Mouse (Mus musculus) spleen, adult 2 months (tissue): ENCODE measurements around the gene Pigm. TPM values are rescaled to one million over a fixed set of nuclear protein-coding genes. Genes with fewer than 3 reads are reported as not detected.

ENCODE experiments used
- DNase-seq, 2 experiments: peaks; one replicate each; pipeline versions ENCODE4 v3.0.0 to v3.0.0-alpha.2; 2012 to 2021; ENCODE audit warnings: low spot score in 2 of 2, low read depth in 1 of 2
- H3K27ac ChIP-seq: fragments of 200-500 bp; 2 replicates; pipeline ENCODE4 v1.5.1; 2012; ENCODE audit warnings: low read length, inconsistent platforms; ENCODE audit not compliant: insufficient read depth
- H3K27me3 ChIP-seq: fragments of 200-500 bp; 2 replicates; pipeline ENCODE4 v1.6.1; 2012; ENCODE audit warnings: mild to moderate bottlenecking, moderate library complexity, low read length, inconsistent platforms; ENCODE audit not compliant: control insufficient read depth, insufficient read depth
- H3K36me3 ChIP-seq: fragments of 200-500 bp; 2 replicates; pipeline ENCODE4 v1.6.1; 2012; ENCODE audit warnings: mild to moderate bottlenecking, low read length, inconsistent platforms; ENCODE audit not compliant: control insufficient read depth, insufficient read depth
- H3K4me1 ChIP-seq: fragments of 200-500 bp; 2 replicates; pipeline ENCODE4 v1.6.1; 2011; ENCODE audit warnings: inconsistent platforms; ENCODE audit not compliant: control insufficient read depth, insufficient read depth, insufficient read length
- H3K4me3 ChIP-seq: fragments of 200-500 bp; 2 replicates; pipeline ENCODE4 v1.5.1; 2011; ENCODE audit warnings: mild to moderate bottlenecking, inconsistent platforms; ENCODE audit not compliant: insufficient read depth, insufficient read length; ENCODE audit errors: extremely low read depth
- CTCF ChIP-seq: fragments of 200-500 bp; IDR thresholded peaks from 2 replicates; pipeline ENCODE4 v1.5.1; 2011; ENCODE audit warnings: mild to moderate bottlenecking, inconsistent platforms; ENCODE audit not compliant: insufficient read depth, insufficient read length, insufficient replicate concordance; ENCODE audit errors: extremely low read depth
- POLR2A ChIP-seq: fragments of 200-500 bp; IDR thresholded peaks from 2 replicates; pipeline ENCODE4 v1.6.1; 2011; ENCODE audit warnings: low read depth, low read length, inconsistent platforms
- WGBS: fragments of 180-500 bp; shearing (Covaris S2); methylation state at CpG from one replicate; pipeline ENCODE4 v1.1.7; 2018; 5-methylcytosine and 5-hydroxymethylcytosine counted together
- polyA plus RNA-seq: library from polyadenylated mRNA; depleted of rRNA; stranded (reverse); fragments of >200 nt; gene quantifications from 2 replicates; pipeline ENCODE4 v1.2.3, GENCODE M21; 2012; rRNA removed

Pigm gene
- polyA plus RNA-seq, result 8.8 and 11.5 TPM in 2 replicates

- H3K36me3 ChIP-seq, result peaks cover 4% of the 10 kb centered on the region; the same call in 1 of the 2 replicates
- H3K4me3 ChIP-seq, result peak within 1 kb of the TSS; percentile 90
- no peaks in the 10 kb centered on the region for H3K27me3 ChIP-seq
- under 1% methylated on average over 39 of the region's 39 CpGs for WGBS
- TF ChIP-seq POLR2A (peak; percentile 89), CTCF (no peak)
- peak within 1 kb of the TSS; percentile 94 for H3K27ac ChIP-seq
- peak; percentile 97 to 98 for DNase-seq
- peaks cover 8% of the 10 kb centered on the region for H3K4me1 ChIP-seq
Observed at GRCm38 (mm10) chr1:172376198-172376667, at the start of gene Pigm. Gene Pigm, plus strand, starts transcription at chr1:172376546.

- WGBS, result 59% methylated on average over 11 of the region's 11 CpGs
- H3K27me3 ChIP-seq, result peaks cover 3% of the 10 kb centered on the region; the same call in 1 of the 2 replicates
Observed at GRCm38 (mm10) chr1:172326684-172327083, 49.7 kb upstream of the Pigm start.

GRCm38 (mm10) chr1:172327206-172328001 lies 48.9 kb upstream of the Pigm start:
- Histone ChIP-seq H3K27ac (no peak overlapping the region), H3K27me3 (peaks cover 3% of the 10 kb centered on the region; the same call in 1 of the 2 replicates), H3K36me3 (no peaks in the 10 kb centered on the region), H3K4me1 (peaks cover 5% of the 10 kb centered on the region; the same call in 1 of the 2 replicates), H3K4me3 (no peak overlapping the region)
- 73% methylated on average over 16 of the region's 16 CpGs for WGBS
- TF ChIP-seq POLR2A, result no peak
- no peak for DNase-seq

More at GRCm38 (mm10) chr1:172326684-172327083, 49.7 kb upstream of the Pigm start:
- no peak for TF ChIP-seq CTCF
- TF ChIP-seq POLR2A, result no peak
- no peaks in the 10 kb centered on the region for H3K36me3 ChIP-seq
- H3K4me1 ChIP-seq, result peaks cover 5% of the 10 kb centered on the region; the same call in 1 of the 2 replicates
- no peak overlapping the region for H3K4me3 ChIP-seq
- H3K27ac ChIP-seq, result no peak overlapping the region
- DNase-seq, result no peak

GRCm38 (mm10) chr1:172328041-172328440 lies 48.3 kb upstream of the Pigm start:
- Histone ChIP-seq H3K4me1 (peaks cover 5% of the 10 kb centered on the region; the same call in 1 of the 2 replicates), H3K4me3 (no peak overlapping the region), H3K36me3 (no peaks in the 10 kb centered on the region), H3K27ac (no peak overlapping the region), H3K27me3 (peaks cover 3% of the 10 kb centered on the region; the same call in 1 of the 2 replicates)
- WGBS, result 78% methylated on average over 3 of the region's 3 CpGs
- no peak for TF ChIP-seq POLR2A
- TF ChIP-seq CTCF, result no peak
- DNase-seq, result no peak

GRCm38 (mm10) chr1:172328461-172328860 lies 47.9 kb upstream of the Pigm start:
- WGBS, result 77% methylated on average over 7 of the region's 7 CpGs
- Histone ChIP-seq H3K27ac (no peak overlapping the region), H3K36me3 (no peaks in the 10 kb centered on the region), H3K4me1 (peaks cover 5% of the 10 kb centered on the region; the same call in 1 of the 2 replicates), H3K4me3 (no peak overlapping the region), H3K27me3 (peaks cover 3% of the 10 kb centered on the region; the same call in 1 of the 2 replicates)
- DNase-seq, result no peak
- TF ChIP-seq POLR2A, result no peak
- no peak for TF ChIP-seq CTCF

- peaks cover 3% of the 10 kb centered on the region; the same call in 1 of the 2 replicates for H3K27me3 ChIP-seq
- 57% methylated on average over 9 of the region's 9 CpGs for WGBS
- no peak within 1 kb of the TSS for H3K27ac ChIP-seq
- no peak for DNase-seq
- H3K36me3 ChIP-seq, result no peaks in the 10 kb centered on the region
- peaks cover 5% of the 10 kb centered on the region; the same call in 1 of the 2 replicates for H3K4me1 ChIP-seq
- TF ChIP-seq POLR2A, result no peak
- H3K4me3 ChIP-seq, result no peak within 1 kb of the TSS
Observed at GRCm38 (mm10) chr1:172329131-172329530, 47.2 kb upstream of the Pigm start, which contains the start of gene Kcnj9. Gene Kcnj9, minus strand, starts transcription at chr1:172329318.

GRCm38 (mm10) chr1:172329616-172330015 lies 46.7 kb upstream of the Pigm start:
- no peaks in the 10 kb centered on the region for H3K36me3 ChIP-seq
- TF ChIP-seq CTCF (no peak), POLR2A (no peak)
- DNase-seq, result no peak
- H3K4me3 ChIP-seq, result no peak overlapping the region
- 88% methylated on average over 6 of the region's 6 CpGs for WGBS
- no peak overlapping the region for H3K27ac ChIP-seq
- H3K4me1 ChIP-seq, result peaks cover 5% of the 10 kb centered on the region; the same call in 1 of the 2 replicates
- H3K27me3 ChIP-seq, result peaks cover 3% of the 10 kb centered on the region; the same call in 1 of the 2 replicates
